Mouse (Mus musculus) forebrain, embryonic 14.5 days (tissue): ENCODE results near the gene Gm45140. TPM values are rescaled to one million over a fixed set of nuclear protein-coding genes. Genes with fewer than 3 reads are reported as not detected.

Experiments used
- ATAC-seq: fragments of 200-750 bp; cut with Nextera tagmentation; 2 replicates; pipeline ENCODE4 v1.8.0; 2017; ENCODE audit warnings: mild to moderate bottlenecking, moderate library complexity
- DNase-seq: peaks from one replicate; pipeline ENCODE4 v3.0.0-alpha.2; 2015; ENCODE audit warnings: low spot score
- H3K27ac ChIP-seq: fragments of 300-500 bp; sonication (generic); 2 replicates; pipeline ENCODE4 v1.5.1; 2014; ENCODE audit warnings: low read depth, mild to moderate bottlenecking, control low read depth, low read length, moderate library complexity
- H3K27me3 ChIP-seq: fragments of 300-500 bp; sonication (generic); replicated peaks from 2 replicates; pipeline ENCODE4 v1.6.1; 2014; ENCODE audit warnings: low read length, control low read depth, mixed read lengths; ENCODE audit not compliant: control insufficient read depth, insufficient read depth
- H3K36me3 ChIP-seq: fragments of 300-500 bp; sonication (generic); 2 replicates; pipeline ENCODE4 v1.6.1; 2014; ENCODE audit warnings: low read length, control low read depth; ENCODE audit not compliant: control insufficient read depth, insufficient read depth
- H3K4me1 ChIP-seq: fragments of 300-500 bp; sonication (generic); 2 replicates; pipeline ENCODE4 v1.6.1; 2014; ENCODE audit warnings: antibody characterized with exemption, low read length, control low read depth; ENCODE audit not compliant: control insufficient read depth, insufficient read depth
- H3K4me2 ChIP-seq: fragments of 300-500 bp; sonication (generic); 2 replicates; pipeline ENCODE4 v1.6.1; 2014; ENCODE audit warnings: mild to moderate bottlenecking, control low read depth, low read length
- H3K4me3 ChIP-seq: fragments of 300-500 bp; sonication (generic); 2 replicates; pipeline ENCODE4 v1.5.1; 2014; ENCODE audit warnings: low read depth, low read length, control low read depth
- H3K9ac ChIP-seq: fragments of 300-500 bp; sonication (generic); 2 replicates; pipeline ENCODE4 v1.6.1; 2014; ENCODE audit warnings: mild to moderate bottlenecking, low read length, control low read depth, moderate library complexity
- H3K9me3 ChIP-seq: fragments of 300-500 bp; sonication (generic); replicated peaks from 2 replicates; pipeline ENCODE4 v1.6.1; 2016; ENCODE audit warnings: low read length, control low read depth, mixed read lengths; ENCODE audit not compliant: control insufficient read depth
- WGBS: fragments of 180-500 bp; shearing (Covaris S2); extraction: QIAGEN DNeasy Blood & Tissue Kit; methylation state at CpG from one replicate; pipeline ENCODE4 v1.1.7; 2014; 5-methylcytosine and 5-hydroxymethylcytosine counted together
- polyA plus RNA-seq: library from polyadenylated mRNA; unstranded; fragments of >200 nt; fragmentation: Nextera tagmentation; extraction: Ambion mirVana; gene quantifications from 2 replicates; pipeline ENCODE4 v1.2.1, GENCODE M21; 2014

Gm45140 gene
- polyA plus RNA-seq, 1 experiment from 2014 or later = 1.2 TPM

DNA sequence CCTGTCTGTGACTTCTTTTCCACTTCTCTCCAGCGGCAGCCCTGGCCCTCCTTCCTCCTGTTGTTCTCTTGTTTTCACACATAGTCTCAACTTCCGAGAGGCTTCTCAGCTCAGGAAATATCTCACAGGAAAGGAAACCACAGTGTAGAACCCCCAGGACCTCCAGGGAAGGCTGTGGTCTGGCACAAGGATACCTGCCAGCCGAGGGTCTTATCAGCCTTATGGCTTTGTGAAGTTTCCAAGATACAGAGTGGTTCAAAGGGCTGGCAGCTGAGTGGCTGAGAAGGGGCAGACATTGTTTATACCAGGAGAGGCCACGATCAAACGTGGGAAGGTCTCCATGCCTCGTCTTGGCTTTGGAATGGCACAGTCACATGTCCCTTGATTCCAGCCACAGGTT is 95.7 kb downstream of the Gm45140 start:
- 76% methylated on average over 6 of the region's 6 CpGs for WGBS
- H3K27ac ChIP-seq = no peak overlapping the region

More for the DNA sequence above, 95.7 kb downstream of the Gm45140 start:
- no peaks in the 10 kb centered on the region for H3K4me1 ChIP-seq
- no peak overlapping the region for H3K9ac ChIP-seq
- ATAC-seq (no peak), DNase-seq (no peak)
- H3K9me3 ChIP-seq = no peaks in the 10 kb centered on the region
- no peaks in the 10 kb centered on the region for H3K36me3 ChIP-seq
- H3K4me2 ChIP-seq = no peak overlapping the region
- H3K27me3 ChIP-seq = no peaks in the 10 kb centered on the region
- H3K4me3 ChIP-seq = no peak overlapping the region

Other genes with a start within 250 kb of the Gm45140 start
- gene Prokr1, start 245.1 kb downstream of the Gm45140 start, polyA plus RNA-seq = 3.1 and 3.2 TPM in 2 replicates
- 14.9 and 15.4 TPM in 2 replicates for gene Aplf, start 163.6 kb downstream of the Gm45140 start, polyA plus RNA-seq
- 0.89 and 2.0 TPM in 2 replicates for gene Efcc1, start 104.9 kb downstream of the Gm45140 start, polyA plus RNA-seq
- 0.47 and 0.94 TPM in 2 replicates for gene Gp9, start 57.7 kb downstream of the Gm45140 start, polyA plus RNA-seq
- 3.8 and 4.9 TPM in 2 replicates for gene Rab43, start 23.6 kb downstream of the Gm45140 start, polyA plus RNA-seq
- 34.1 and 37.8 TPM in 2 replicates for gene Isy1, start 3.0 kb upstream of the Gm45140 start, polyA plus RNA-seq
- gene Cnbp, start 15.3 kb upstream of the Gm45140 start, polyA plus RNA-seq = 808 and 818 TPM in 2 replicates
- 148 and 158 TPM in 2 replicates for gene Copg1, start 52.0 kb upstream of the Gm45140 start, polyA plus RNA-seq
- gene Hmces, start 78.1 kb upstream of the Gm45140 start, polyA plus RNA-seq = 56.0 and 58.2 TPM in 2 replicates
- gene H1fx, start 145.8 kb upstream of the Gm45140 start, polyA plus RNA-seq = 20.5 and 27.0 TPM in 2 replicates
- gene Rab7, start 209.5 kb upstream of the Gm45140 start, polyA plus RNA-seq = 342 and 365 TPM in 2 replicates
- gene Rpn1, start 248.7 kb upstream of the Gm45140 start, polyA plus RNA-seq = 279 and 283 TPM in 2 replicates